Mouse (Mus musculus): ENCODE data around the gene Olfr109. TPM values are rescaled to one million over a fixed set of nuclear protein-coding genes. Genes with fewer than 3 reads are reported as not detected.

Olfr109 gene
- not detected in 2 replicates for polyA plus RNA-seq (2016; fragmentation: Nextera tagmentation; extraction: Ambion mirVana)

DNA sequence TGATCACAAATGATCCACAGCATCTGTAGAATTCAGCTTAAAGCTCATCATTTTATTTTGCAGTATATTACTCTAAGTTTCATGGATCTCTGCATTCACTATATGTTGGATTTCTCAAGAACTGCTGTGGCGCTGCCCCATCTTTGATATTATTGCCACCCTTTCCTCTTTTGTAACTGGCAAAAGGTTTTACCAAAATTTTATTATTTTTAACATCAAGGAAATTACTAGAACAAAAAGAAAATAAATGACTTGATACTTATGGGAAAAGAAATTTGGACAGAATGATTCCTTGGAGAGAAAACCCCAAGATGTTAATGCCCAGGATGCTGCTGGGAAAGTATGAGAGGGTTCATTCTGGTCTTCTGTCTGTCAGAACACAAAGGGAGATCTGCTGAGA, at the start of gene Olfr109:
Gene Olfr109, plus strand, starts transcription at position 301 of the 400 bp plus-strand sequence.
- no peaks in the 10 kb centered on the region for H3K4me1 ChIP-seq
- 88% methylated on average over 1 of the region's 1 CpGs for WGBS
- DNase-seq (ENCODE audit: low spot score): no peak
- no peaks in the 10 kb centered on the region for H3K36me3 ChIP-seq (replicated peaks)
- H3K27ac ChIP-seq (replicated peaks): no peak within 1 kb of the TSS
- no peak within 1 kb of the TSS for H3K4me3 ChIP-seq
- no peaks in the 10 kb centered on the region for H3K27me3 ChIP-seq (replicated peaks; ENCODE audit: low read depth, poor library complexity, severe bottlenecking)
- no peaks in the 10 kb centered on the region; the same call in 1 of the 2 replicates for H3K9me3 ChIP-seq

GRCm38 (mm10) chr17:37413380-37413779, 45.3 kb upstream of the Olfr109 start:
- DNase-seq (ENCODE audit: low spot score): no peak
- H3K4me1 ChIP-seq: no peaks in the 10 kb centered on the region
- no peak overlapping the region for H3K27ac ChIP-seq (replicated peaks)
- no peak overlapping the region for H3K4me3 ChIP-seq
- H3K27me3 ChIP-seq (replicated peaks; ENCODE audit: low read depth, poor library complexity, severe bottlenecking): no peaks in the 10 kb centered on the region
- peaks cover 9% of the 10 kb centered on the region; the same call in 1 of the 2 replicates for H3K9me3 ChIP-seq
- H3K36me3 ChIP-seq (replicated peaks): no peaks in the 10 kb centered on the region

GRCm38 (mm10) chr17:37445180-37445579, 13.5 kb upstream of the Olfr109 start, which contains the start of gene Olfr108:
Gene Olfr108 (plus strand): TSS chr17:37445480.
- 94% methylated on average over 1 of the region's 1 CpGs for WGBS
- H3K27me3 ChIP-seq (replicated peaks; ENCODE audit: low read depth, poor library complexity, severe bottlenecking): no peaks in the 10 kb centered on the region
- H3K9me3 ChIP-seq: peaks cover 2% of the 10 kb centered on the region; the same call in 1 of the 2 replicates
- no peaks in the 10 kb centered on the region for H3K36me3 ChIP-seq (replicated peaks)
- H3K27ac ChIP-seq (replicated peaks): no peak within 1 kb of the TSS
- H3K4me1 ChIP-seq: no peaks in the 10 kb centered on the region
- H3K4me3 ChIP-seq: no peak within 1 kb of the TSS
- no peak for DNase-seq (ENCODE audit: low spot score)

DNA sequence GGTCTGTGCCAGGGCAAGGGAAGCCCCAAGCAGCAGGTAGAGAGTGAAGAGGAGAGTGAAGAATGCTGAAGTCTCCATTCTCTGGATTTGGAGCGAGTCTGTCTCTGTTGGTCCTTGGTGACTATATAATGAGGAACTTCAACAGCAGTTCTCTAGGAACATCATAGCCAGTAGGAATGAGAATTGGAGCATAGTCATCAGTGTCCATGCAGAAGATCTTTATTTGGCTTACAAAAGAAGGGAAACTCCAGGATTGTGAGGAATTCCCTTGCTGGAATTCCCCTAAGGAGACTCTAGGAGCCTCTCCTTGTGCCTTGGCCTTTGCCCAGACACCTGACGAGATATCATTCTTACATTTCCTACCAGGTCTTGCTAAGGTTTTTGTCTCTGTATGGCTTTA, 24.7 kb downstream of the Olfr109 start, which contains the start of gene H2-M2:
Gene H2-M2, minus strand, starts transcription at position 101 of the 400 bp plus-strand sequence.
- Histone ChIP-seq H3K9me3 (peaks cover 4% of the 10 kb centered on the region; the same call in 1 of the 2 replicates), H3K27me3 (replicated peaks; ENCODE audit: low read depth, poor library complexity, severe bottlenecking) (no peaks in the 10 kb centered on the region)
- WGBS: 79% methylated on average over 2 of the region's 2 CpGs

DNA sequence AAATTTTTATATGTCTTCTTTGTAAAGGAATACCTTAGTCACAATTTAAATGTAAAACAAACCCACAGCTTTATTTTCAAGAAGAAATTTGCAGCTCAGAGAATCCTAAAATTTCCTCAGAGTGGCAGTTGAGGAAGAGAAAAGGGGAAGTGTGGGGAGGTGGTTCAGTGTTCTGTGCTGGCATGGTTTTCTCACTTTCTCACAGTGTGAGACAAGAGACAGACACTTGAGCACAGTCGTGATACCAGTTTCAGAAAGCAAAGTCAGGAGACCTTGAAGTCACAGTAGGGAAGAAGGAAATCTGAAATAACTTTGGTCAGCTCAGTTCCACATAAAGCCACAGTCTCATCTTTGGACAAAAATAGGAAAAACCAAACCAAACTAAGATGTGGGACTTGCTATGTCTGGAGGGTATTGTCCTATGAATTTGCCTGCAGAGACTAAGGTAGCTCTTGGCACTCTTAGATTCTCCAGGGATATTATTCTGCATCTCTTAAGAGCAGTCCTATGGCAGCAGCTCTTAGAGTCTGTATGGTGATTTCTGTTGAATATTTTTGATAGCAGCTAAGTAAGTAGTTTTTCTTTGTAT, 33.3 kb downstream of the Olfr109 start, which contains the start of gene Olfr110:
Gene Olfr110, plus strand, starts transcription at position 539 of the 589 bp plus-strand sequence.
- Histone ChIP-seq H3K4me1 (no peaks in the 10 kb centered on the region), H3K27me3 (replicated peaks; ENCODE audit: low read depth, poor library complexity, severe bottlenecking) (no peaks in the 10 kb centered on the region), H3K9me3 (no peaks in the 10 kb centered on the region), H3K27ac (replicated peaks) (no peak within 1 kb of the TSS), H3K4me3 (no peak within 1 kb of the TSS), H3K36me3 (replicated peaks) (no peaks in the 10 kb centered on the region)
- 58% methylated on average over 1 of the region's 1 CpGs for WGBS
- DNase-seq (ENCODE audit: low spot score): no peak

More for the DNA sequence above, 24.7 kb downstream of the Olfr109 start, which contains the start of gene H2-M2:
- Histone ChIP-seq H3K4me1 (no peaks in the 10 kb centered on the region), H3K4me3 (no peak within 1 kb of the TSS), H3K27ac (replicated peaks) (no peak within 1 kb of the TSS), H3K36me3 (replicated peaks) (no peaks in the 10 kb centered on the region)
- no peak for DNase-seq (ENCODE audit: low spot score)

- 90% methylated on average over 4 of the region's 4 CpGs for WGBS
- no peak for DNase-seq (ENCODE audit: low spot score)
- no peak within 1 kb of the TSS for H3K27ac ChIP-seq (replicated peaks)
- H3K4me1 ChIP-seq: no peaks in the 10 kb centered on the region
- H3K4me3 ChIP-seq: no peak within 1 kb of the TSS
- H3K36me3 ChIP-seq (replicated peaks): no peaks in the 10 kb centered on the region
- no peaks in the 10 kb centered on the region for H3K9me3 ChIP-seq
- no peaks in the 10 kb centered on the region for H3K27me3 ChIP-seq (replicated peaks; ENCODE audit: low read depth, poor library complexity, severe bottlenecking)
These were observed 49.0 kb downstream of the Olfr109 start, which contains the start of gene Olfr111 for GRCm38 (mm10) chr17:37507730-37508129. Gene Olfr111 (plus strand): TSS chr17:37508030.

Other genes starting within 250 kb of the Olfr109 start
- not detected in 2 replicates for gene Olfr95, start 245.8 kb upstream of the Olfr109 start, polyA plus RNA-seq (2016; fragmentation: Nextera tagmentation; extraction: Ambion mirVana)
- not detected in 2 replicates for gene Olfr96, start 238.8 kb upstream of the Olfr109 start, polyA plus RNA-seq (2016; fragmentation: Nextera tagmentation; extraction: Ambion mirVana)
- gene Olfr97, start 221.6 kb upstream of the Olfr109 start, polyA plus RNA-seq (2016; fragmentation: Nextera tagmentation; extraction: Ambion mirVana): not detected in 2 replicates
- gene Olfr98, start 195.2 kb upstream of the Olfr109 start, polyA plus RNA-seq (2016; fragmentation: Nextera tagmentation; extraction: Ambion mirVana): not detected in 2 replicates
- 1.7 and 1.8 TPM in 2 replicates for gene H2-M3, start 188.7 kb upstream of the Olfr109 start, polyA plus RNA-seq (2016; fragmentation: Nextera tagmentation; extraction: Ambion mirVana)
- gene Olfr99, start 175.5 kb upstream of the Olfr109 start, polyA plus RNA-seq (2016; fragmentation: Nextera tagmentation; extraction: Ambion mirVana): not detected in 2 replicates
- not detected in 2 replicates for gene Olfr101, start 154.6 kb upstream of the Olfr109 start, polyA plus RNA-seq (2016; fragmentation: Nextera tagmentation; extraction: Ambion mirVana)
- gene Olfr102, start 141.9 kb upstream of the Olfr109 start, polyA plus RNA-seq (2016; fragmentation: Nextera tagmentation; extraction: Ambion mirVana): not detected in 2 replicates
- not detected in 2 replicates for gene Olfr103, start 119.2 kb upstream of the Olfr109 start, polyA plus RNA-seq (2016; fragmentation: Nextera tagmentation; extraction: Ambion mirVana)
- gene Olfr104-ps, start 99.3 kb upstream of the Olfr109 start, polyA plus RNA-seq (2016; fragmentation: Nextera tagmentation; extraction: Ambion mirVana): not detected in 2 replicates
- not detected in 2 replicates for gene Olfr105-ps, start 79.9 kb upstream of the Olfr109 start, polyA plus RNA-seq (2016; fragmentation: Nextera tagmentation; extraction: Ambion mirVana)
- gene Olfr106-ps, start 68.5 kb upstream of the Olfr109 start, polyA plus RNA-seq (2016; fragmentation: Nextera tagmentation; extraction: Ambion mirVana): not detected in 2 replicates
- not detected in 2 replicates for gene Olfr107, start 59.7 kb upstream of the Olfr109 start, polyA plus RNA-seq (2016; fragmentation: Nextera tagmentation; extraction: Ambion mirVana)
- gene Olfr108, start 13.4 kb upstream of the Olfr109 start, polyA plus RNA-seq (2016; fragmentation: Nextera tagmentation; extraction: Ambion mirVana): not detected in 2 replicates
- not detected in 2 replicates for gene H2-M2, start 24.6 kb downstream of the Olfr109 start, polyA plus RNA-seq (2016; fragmentation: Nextera tagmentation; extraction: Ambion mirVana)
- gene Olfr110, start 33.6 kb downstream of the Olfr109 start, polyA plus RNA-seq (2016; fragmentation: Nextera tagmentation; extraction: Ambion mirVana): not detected in 2 replicates
- not detected in 2 replicates for gene Olfr111, start 49.1 kb downstream of the Olfr109 start, polyA plus RNA-seq (2016; fragmentation: Nextera tagmentation; extraction: Ambion mirVana)
- not detected in 2 replicates for gene Olfr112, start 110.5 kb downstream of the Olfr109 start, polyA plus RNA-seq (2016; fragmentation: Nextera tagmentation; extraction: Ambion mirVana)
- not detected in 2 replicates for gene Olfr113, start 118.7 kb downstream of the Olfr109 start, polyA plus RNA-seq (2016; fragmentation: Nextera tagmentation; extraction: Ambion mirVana)
- gene Olfr114, start 133.8 kb downstream of the Olfr109 start, polyA plus RNA-seq (2016; fragmentation: Nextera tagmentation; extraction: Ambion mirVana): not detected in 2 replicates
- gene Olfr115, start 168.2 kb downstream of the Olfr109 start, polyA plus RNA-seq (2016; fragmentation: Nextera tagmentation; extraction: Ambion mirVana): not detected in 2 replicates
- not detected in 2 replicates for gene Olfr116, start 168.3 kb downstream of the Olfr109 start, polyA plus RNA-seq (2016; fragmentation: Nextera tagmentation; extraction: Ambion mirVana)
- gene Olfr117, start 204.9 kb downstream of the Olfr109 start, polyA plus RNA-seq (2016; fragmentation: Nextera tagmentation; extraction: Ambion mirVana): not detected in 2 replicates
- gene Olfr118, start 208.1 kb downstream of the Olfr109 start, polyA plus RNA-seq (2016; fragmentation: Nextera tagmentation; extraction: Ambion mirVana): not detected in 2 replicates
- not detected in 2 replicates for gene Olfr119, start 237.6 kb downstream of the Olfr109 start, polyA plus RNA-seq (2016; fragmentation: Nextera tagmentation; extraction: Ambion mirVana)